Mouse (Mus musculus) neural tube, embryonic 11.5 days (tissue): ENCODE results near the gene Fbln5. TPM values are rescaled to one million over a fixed set of nuclear protein-coding genes. Genes with fewer than 3 reads are reported as not detected.

ENCODE experiments used
- ATAC-seq: fragments of 200-750 bp; cut with Nextera tagmentation; 2 replicates; pipeline ENCODE4 v1.8.0; 2017; ENCODE audit warnings: moderate number of reproducible peaks, mild to moderate bottlenecking, moderate TSS enrichment, moderate library complexity; ENCODE audit not compliant: insufficient read depth, low FRiP score, low TSS enrichment
- DNase-seq: peaks from one replicate; pipeline ENCODE4 v3.0.0-alpha.2; 2015; ENCODE audit warnings: low spot score
- H3K27ac ChIP-seq: fragments of 300-500 bp; sonication (generic); 2 replicates; pipeline ENCODE4 v1.5.1; 2014; ENCODE audit warnings: low read depth, mild to moderate bottlenecking, low read length
- H3K27me3 ChIP-seq: fragments of 300-500 bp; sonication (generic); 2 replicates; pipeline ENCODE4 v1.6.1; 2014; ENCODE audit warnings: mild to moderate bottlenecking, low read length, mixed read lengths; ENCODE audit not compliant: control insufficient read depth, insufficient read depth
- H3K36me3 ChIP-seq: fragments of 300-500 bp; sonication (generic); 2 replicates; pipeline ENCODE4 v1.6.1; 2014; ENCODE audit warnings: mild to moderate bottlenecking, low read length, moderate library complexity, mixed read lengths; ENCODE audit not compliant: control insufficient read depth, insufficient read depth
- H3K4me1 ChIP-seq: fragments of 300-500 bp; sonication (generic); 2 replicates; pipeline ENCODE4 v1.6.1; 2014; ENCODE audit warnings: low read length, mixed read lengths; ENCODE audit not compliant: control insufficient read depth, insufficient read depth
- H3K4me2 ChIP-seq: fragments of 300-500 bp; sonication (generic); 2 replicates; pipeline ENCODE4 v1.6.1; 2014; ENCODE audit warnings: low read depth, mild to moderate bottlenecking, moderate library complexity
- H3K4me3 ChIP-seq: fragments of 300-500 bp; sonication (generic); 2 replicates; pipeline ENCODE4 v1.5.1; 2014; ENCODE audit warnings: low read depth, low read length
- H3K9ac ChIP-seq: fragments of 300-500 bp; sonication (generic); 2 replicates; pipeline ENCODE4 v1.6.1; 2014; ENCODE audit warnings: mild to moderate bottlenecking, low read length
- H3K9me3 ChIP-seq: fragments of 300-500 bp; sonication (generic); 2 replicates; pipeline ENCODE4 v1.6.1; 2016; ENCODE audit warnings: low read length; ENCODE audit not compliant: control insufficient read depth
- WGBS: fragments of 180-500 bp; shearing (Covaris S2); extraction: QIAGEN DNeasy Blood & Tissue Kit; methylation state at CpG from one replicate; pipeline ENCODE4 v1.1.7; 2014; 5-methylcytosine and 5-hydroxymethylcytosine counted together
- polyA plus RNA-seq: library from polyadenylated mRNA; unstranded; fragments of >200 nt; fragmentation: Nextera tagmentation; extraction: Ambion mirVana; gene quantifications from 2 replicates; pipeline ENCODE4 v1.2.1, GENCODE M21; 2014

Gene Fbln5
- polyA plus RNA-seq, 1 experiment from 2014 or later, result 5.4 TPM

DNA sequence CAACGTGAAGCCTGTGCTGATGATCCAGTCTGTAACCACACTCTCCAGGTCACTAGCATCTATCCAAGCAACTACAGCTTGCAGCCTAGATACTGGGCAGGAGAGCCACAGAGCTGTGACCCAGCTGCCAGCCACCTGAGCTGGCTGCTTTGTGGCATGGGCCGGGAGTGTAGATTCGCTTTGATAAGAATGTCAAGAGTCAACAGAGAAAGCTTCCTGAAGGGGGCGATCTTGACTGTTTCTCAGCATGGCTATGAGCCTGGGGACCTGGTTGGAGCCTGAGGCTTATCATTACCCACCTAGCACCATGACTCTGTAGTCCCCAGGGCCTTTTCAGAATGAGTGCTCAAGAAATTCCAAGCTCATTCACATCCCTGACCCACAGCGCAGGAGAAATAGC, 2.0 kb downstream of the Fbln5 start:
- H3K9me3 ChIP-seq, result no peaks in the 10 kb centered on the region
- H3K27ac ChIP-seq, result no peak overlapping the region
- H3K36me3 ChIP-seq, result no peaks in the 10 kb centered on the region
- no peak overlapping the region for H3K4me2 ChIP-seq
- ATAC-seq, result no peak
- H3K4me3 ChIP-seq, result no peak overlapping the region
- 50% methylated on average over 5 of the region's 5 CpGs for WGBS
- H3K4me1 ChIP-seq, result no peaks in the 10 kb centered on the region
- peak; percentile 30 for DNase-seq
- H3K9ac ChIP-seq, result no peak overlapping the region
- H3K27me3 ChIP-seq, result 0 out of 2 replicates have a peak, but pooled peaks cover 6% of the 10 kb centered on the region

DNA sequence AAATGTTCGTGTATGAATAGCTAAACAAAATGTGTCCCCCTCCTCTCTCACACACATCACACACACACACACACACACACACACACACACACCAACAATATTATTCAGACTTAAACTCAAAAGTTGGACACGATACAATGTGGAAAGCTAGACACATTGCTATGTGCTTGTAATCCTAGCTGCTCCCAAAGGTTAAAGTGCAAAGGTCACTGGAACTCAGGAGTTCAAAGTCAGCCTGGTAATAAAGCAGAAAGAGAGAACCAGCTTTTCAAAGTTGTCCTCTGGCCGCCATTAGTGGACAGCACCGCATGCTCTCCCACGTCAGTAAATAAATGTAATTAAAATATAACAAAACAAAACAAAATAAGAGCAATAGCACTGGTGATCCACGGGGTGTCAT, 3.1 kb downstream of the Fbln5 start:
- no peaks in the 10 kb centered on the region for H3K9me3 ChIP-seq

DNA sequence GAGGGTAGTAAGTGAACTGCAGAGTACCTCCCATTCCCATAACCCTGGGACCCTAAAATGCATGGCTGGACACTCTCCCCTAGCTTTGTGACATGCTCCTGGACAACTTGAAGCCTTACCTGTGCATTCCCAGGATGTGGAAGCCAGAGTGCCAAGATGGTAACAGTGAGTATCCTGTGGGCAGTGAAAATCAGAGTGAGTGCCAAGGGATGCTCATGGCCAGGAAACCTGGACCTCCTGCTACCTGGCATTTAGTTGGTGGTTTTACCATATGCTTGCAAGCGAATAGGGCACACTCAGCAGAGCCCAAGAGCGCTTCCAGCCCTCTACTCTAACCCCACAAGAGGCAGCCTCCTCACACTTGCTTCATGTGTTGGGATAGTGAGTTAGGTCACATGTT, 4.4 kb downstream of the Fbln5 start:
- no peak overlapping the region for H3K9ac ChIP-seq
- no peaks in the 10 kb centered on the region for H3K36me3 ChIP-seq
- no peak overlapping the region for H3K4me3 ChIP-seq
- no peak overlapping the region for H3K4me2 ChIP-seq
- H3K9me3 ChIP-seq, result no peaks in the 10 kb centered on the region
- no peaks in the 10 kb centered on the region for H3K4me1 ChIP-seq
- ATAC-seq (no peak), DNase-seq (no peak)
- no peak overlapping the region for H3K27ac ChIP-seq
- 88% methylated on average over 2 of the region's 2 CpGs for WGBS
- H3K27me3 ChIP-seq, result 0 out of 2 replicates have a peak, but pooled peaks cover 6% of the 10 kb centered on the region

More for the DNA sequence above, 3.1 kb downstream of the Fbln5 start:
- no peak for ATAC-seq
- no peak overlapping the region for H3K9ac ChIP-seq
- WGBS, result 82% methylated on average over 6 of the region's 6 CpGs
- no peak overlapping the region for H3K27ac ChIP-seq
- H3K27me3 ChIP-seq, result 0 out of 2 replicates have a peak, but pooled peaks cover 6% of the 10 kb centered on the region
- no peak overlapping the region for H3K4me2 ChIP-seq
- H3K36me3 ChIP-seq, result no peaks in the 10 kb centered on the region
- no peak overlapping the region for H3K4me3 ChIP-seq
- no peak for DNase-seq
- no peaks in the 10 kb centered on the region for H3K4me1 ChIP-seq

DNA sequence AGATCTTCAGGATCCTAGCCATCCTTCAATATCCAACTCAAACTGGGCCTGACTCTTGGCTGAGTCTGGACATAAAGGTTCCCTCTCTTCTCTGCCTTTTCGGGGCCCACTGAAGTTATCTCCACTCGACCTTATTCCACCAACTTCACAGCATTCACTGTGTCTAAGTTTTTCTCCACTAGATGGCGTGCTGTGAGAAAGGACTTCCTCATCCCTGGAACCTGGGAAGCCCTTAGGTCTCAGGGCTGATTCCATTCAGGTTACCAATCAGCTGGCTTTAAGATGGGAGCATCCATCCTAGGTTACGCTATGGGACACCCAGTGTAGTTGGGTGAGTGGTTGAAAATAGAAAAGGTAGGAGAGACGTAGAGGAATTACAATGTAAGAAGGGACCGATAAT, 7.7 kb downstream of the Fbln5 start:
- DNase-seq (no peak), ATAC-seq (no peak)
- no peaks in the 10 kb centered on the region for H3K36me3 ChIP-seq
- no peak overlapping the region for H3K9ac ChIP-seq
- H3K27me3 ChIP-seq, result no peaks in the 10 kb centered on the region
- H3K4me1 ChIP-seq, result no peaks in the 10 kb centered on the region
- no peak overlapping the region for H3K4me3 ChIP-seq
- no peak overlapping the region for H3K27ac ChIP-seq
- no peaks in the 10 kb centered on the region for H3K9me3 ChIP-seq
- H3K4me2 ChIP-seq, result no peak overlapping the region
- WGBS, result 63% methylated on average over 6 of the region's 6 CpGs

DNA sequence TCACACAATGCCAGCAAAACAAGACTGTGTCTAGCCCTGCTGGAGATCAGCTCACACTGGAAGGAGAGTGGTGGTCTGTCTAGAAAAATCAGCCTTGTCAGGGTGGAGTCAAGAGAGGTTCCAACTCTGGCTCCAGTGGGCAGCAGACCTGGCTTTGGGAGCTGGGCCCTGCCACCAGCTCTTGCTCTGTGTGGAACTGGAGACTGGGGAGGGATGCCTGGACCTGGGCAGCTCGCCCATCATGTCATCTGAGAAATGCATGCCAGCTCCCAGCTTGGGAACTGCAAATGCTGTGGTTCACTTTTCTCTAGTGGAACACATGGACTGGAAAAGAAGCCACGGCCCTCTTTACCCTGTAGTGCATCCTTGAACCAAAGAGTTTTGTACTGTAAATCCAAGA, 8.3 kb downstream of the Fbln5 start:
- Histone ChIP-seq H3K4me3 (no peak overlapping the region), H3K9me3 (no peaks in the 10 kb centered on the region), H3K4me1 (no peaks in the 10 kb centered on the region), H3K36me3 (no peaks in the 10 kb centered on the region), H3K27me3 (no peaks in the 10 kb centered on the region), H3K4me2 (no peak overlapping the region), H3K27ac (no peak overlapping the region), H3K9ac (no peak overlapping the region)
- no peak for DNase-seq
- ATAC-seq, result no peak
- WGBS, result 69% methylated on average over 2 of the region's 2 CpGs

DNA sequence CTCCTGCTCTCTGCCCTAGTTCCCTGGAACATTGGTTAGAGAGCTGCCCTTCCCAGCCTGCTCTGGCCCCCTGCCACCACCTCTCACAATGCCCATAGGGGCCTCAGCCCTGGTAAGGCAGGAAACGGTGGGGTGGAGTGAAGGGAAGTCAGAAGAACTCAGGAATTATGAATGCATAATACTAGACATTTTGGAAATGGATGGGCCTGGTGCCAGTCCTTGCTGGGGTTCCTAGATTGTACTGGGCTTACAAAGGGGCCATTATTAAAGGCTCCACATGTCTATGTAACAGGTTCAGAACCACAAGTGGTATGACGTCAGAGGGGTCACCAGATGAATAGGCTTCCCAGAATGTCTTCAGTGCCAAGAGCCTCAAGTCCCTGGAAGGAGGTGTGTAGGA, 11.5 kb downstream of the Fbln5 start:
- 73% methylated on average over 2 of the region's 2 CpGs for WGBS
- Histone ChIP-seq H3K4me1 (no peaks in the 10 kb centered on the region), H3K27ac (no peak overlapping the region), H3K4me2 (no peak overlapping the region), H3K9ac (no peak overlapping the region), H3K4me3 (no peak overlapping the region), H3K36me3 (no peaks in the 10 kb centered on the region), H3K9me3 (no peaks in the 10 kb centered on the region), H3K27me3 (no peaks in the 10 kb centered on the region)
- DNase-seq (no peak), ATAC-seq (no peak)

DNA sequence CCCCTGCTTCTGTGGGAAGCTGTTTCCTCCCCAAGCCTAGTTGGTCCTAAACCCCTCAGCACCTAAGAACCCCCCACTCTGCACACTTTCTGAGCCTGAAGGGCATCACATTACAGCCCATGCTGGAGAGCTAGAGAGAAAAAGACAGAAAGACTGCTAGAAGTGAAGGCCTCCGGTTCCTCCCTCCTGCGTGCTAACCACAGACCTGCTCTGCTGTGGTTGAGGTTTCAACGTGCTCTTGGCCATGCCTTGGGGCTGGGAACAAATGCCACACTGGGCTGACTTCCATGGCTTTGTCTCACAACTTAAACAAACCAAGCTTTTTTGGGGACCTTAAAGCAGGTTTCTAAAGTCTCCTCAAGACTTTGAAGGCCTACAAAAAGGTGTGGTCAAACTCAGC, 16.4 kb downstream of the Fbln5 start:
- no peak for ATAC-seq
- no peaks in the 10 kb centered on the region for H3K36me3 ChIP-seq
- WGBS, result 83% methylated on average over 3 of the region's 3 CpGs
- H3K9me3 ChIP-seq, result no peaks in the 10 kb centered on the region
- H3K4me2 ChIP-seq, result no peak overlapping the region
- H3K4me1 ChIP-seq, result no peaks in the 10 kb centered on the region
- no peak overlapping the region for H3K9ac ChIP-seq
- DNase-seq, result no peak
- no peak overlapping the region for H3K27ac ChIP-seq
- no peaks in the 10 kb centered on the region for H3K27me3 ChIP-seq
- H3K4me3 ChIP-seq, result no peak overlapping the region

DNA sequence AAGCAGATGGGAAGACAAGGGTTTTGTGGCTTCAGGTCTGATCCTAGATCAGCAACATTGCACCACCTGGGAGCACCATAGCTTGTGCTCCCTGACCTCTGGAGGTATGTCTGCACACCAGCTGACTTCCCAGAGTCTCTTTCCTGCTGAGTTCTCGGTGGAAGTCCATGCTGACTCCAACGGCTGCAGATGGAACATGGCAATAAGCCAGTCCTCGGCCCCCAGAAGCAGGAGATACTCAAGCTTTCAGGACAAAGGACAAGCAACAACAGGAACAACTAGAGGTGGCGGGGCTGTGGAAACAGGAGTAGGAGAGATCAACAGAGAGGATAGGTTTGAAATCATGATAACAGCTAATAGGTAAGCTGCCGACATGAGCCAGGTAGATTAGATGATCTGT, 17.1 kb downstream of the Fbln5 start:
- no peaks in the 10 kb centered on the region for H3K27me3 ChIP-seq
- no peaks in the 10 kb centered on the region for H3K9me3 ChIP-seq
- no peak overlapping the region for H3K9ac ChIP-seq
- 78% methylated on average over 5 of the region's 5 CpGs for WGBS
- no peak overlapping the region for H3K27ac ChIP-seq
- no peak overlapping the region for H3K4me2 ChIP-seq
- H3K36me3 ChIP-seq, result no peaks in the 10 kb centered on the region
- no peak for ATAC-seq
- H3K4me3 ChIP-seq, result no peak overlapping the region
- no peaks in the 10 kb centered on the region for H3K4me1 ChIP-seq
- DNase-seq, result no peak

DNA sequence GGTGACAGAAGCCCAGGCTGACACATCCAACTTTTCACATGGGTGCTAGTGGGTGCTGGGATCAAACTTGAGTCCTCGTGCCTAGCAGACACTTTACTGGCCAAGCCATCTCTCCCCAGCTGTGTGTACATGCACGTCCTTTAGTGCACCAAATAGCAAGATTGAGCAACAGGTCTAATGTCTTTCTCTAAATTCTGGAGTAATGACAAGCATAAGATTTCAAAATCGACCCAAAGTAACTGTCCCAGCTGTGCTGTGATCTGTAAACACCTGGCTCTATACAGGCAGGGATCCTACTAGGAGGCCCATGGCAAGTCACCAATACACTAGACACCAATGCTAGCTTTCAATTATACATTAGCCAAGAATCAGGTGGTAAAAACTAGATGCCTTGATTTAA, 17.8 kb downstream of the Fbln5 start:
- DNase-seq, result no peak
- Histone ChIP-seq H3K36me3 (no peaks in the 10 kb centered on the region), H3K4me3 (no peak overlapping the region), H3K9me3 (no peaks in the 10 kb centered on the region), H3K4me1 (no peaks in the 10 kb centered on the region), H3K9ac (no peak overlapping the region), H3K4me2 (no peak overlapping the region), H3K27me3 (no peaks in the 10 kb centered on the region), H3K27ac (no peak overlapping the region)
- ATAC-seq, result no peak
- WGBS, result 82% methylated on average over 3 of the region's 3 CpGs
